Mouse (Mus musculus): ENCODE results near the gene Olfr551.

Olfr551 gene

GRCm38 (mm10) chr7:102591786-102592185 lies at the start of gene Olfr551:
Gene Olfr551, minus strand, starts transcription at chr7:102591886.
- POLR2A ChIA-PET = no interaction called here
- CTCF ChIA-PET = no interaction called here

DNA sequence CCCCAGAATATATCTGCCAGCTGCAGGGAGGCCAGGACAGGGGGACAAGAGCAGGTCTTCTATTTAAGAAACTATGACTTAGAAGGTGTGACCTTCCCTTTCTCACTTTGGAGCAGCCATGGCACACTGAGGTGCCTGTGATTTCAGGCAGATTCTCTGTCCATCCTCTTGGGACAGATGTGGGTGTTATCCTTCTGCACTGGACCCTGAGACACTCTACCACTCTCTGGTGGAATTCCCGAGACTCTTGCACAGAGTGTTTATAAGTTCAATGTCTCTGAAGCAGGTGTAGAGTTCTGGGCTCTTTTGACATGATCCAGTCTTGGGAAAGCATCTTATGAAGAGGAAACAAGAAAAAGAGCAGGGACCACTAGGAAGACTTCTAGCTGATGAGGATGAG lies 46.4 kb upstream of the Olfr551 start, which contains the start of gene Olfr554:
Gene Olfr554, plus strand, starts transcription at position 301 of the 400 bp plus-strand sequence.
- CTCF ChIA-PET = interaction anchor here in 1 of 4 experiments (1.2 kb wide), 1 partner anchor 124 kb away, joined by 3 read pairs; no protein-coding TSS in a partner anchor
- POLR2A ChIA-PET = no interaction called here

DNA sequence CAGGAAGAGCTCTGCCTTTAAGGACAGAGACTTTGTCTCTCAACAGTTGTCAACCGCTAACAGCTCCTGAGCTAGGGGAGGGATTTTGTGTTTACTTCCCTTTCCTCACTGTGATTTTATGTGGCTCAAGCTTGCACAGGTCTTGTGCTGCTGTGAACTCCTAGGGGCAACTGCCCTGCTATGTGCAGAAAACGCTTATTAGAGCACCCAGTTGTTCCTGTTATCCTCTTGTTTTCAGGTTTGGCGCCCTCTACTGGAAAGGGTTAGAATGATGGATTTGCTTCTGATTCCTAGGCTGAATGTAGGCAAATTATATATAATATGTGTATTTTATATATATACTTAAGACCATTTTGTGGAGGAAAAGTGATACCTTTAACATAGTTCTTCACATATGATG lies 45.0 kb upstream of the Olfr551 start:
- CTCF ChIA-PET = interaction anchor here in 2 of 4 experiments (1.0 to 1.4 kb wide), 3 partner anchors 29 to 123 kb away, joined by 3 to 5 read pairs (median 4); partner anchors contain the start of gene Olfr556 (in 1 of the 2)
- POLR2A ChIA-PET = no interaction called here

DNA sequence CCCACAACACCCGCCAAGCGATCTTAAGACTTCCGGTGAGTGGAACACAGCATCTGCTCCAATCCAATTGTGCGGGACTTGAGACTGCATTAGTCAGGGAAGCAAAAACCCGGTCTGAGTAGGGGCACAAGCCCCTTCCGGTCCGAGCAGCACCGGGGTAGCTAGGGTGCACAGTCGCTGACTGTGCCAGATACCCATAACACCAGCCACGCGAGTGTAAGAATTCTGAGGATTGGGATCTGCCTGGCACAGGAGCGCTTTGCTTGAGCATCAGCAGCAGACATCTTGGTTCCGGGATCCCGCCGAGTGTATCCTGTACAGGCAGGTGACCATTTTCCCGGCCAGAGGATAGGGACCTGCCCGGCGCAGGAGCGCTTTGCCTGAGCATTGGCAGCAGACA lies 28.7 kb upstream of the Olfr551 start:
- CTCF ChIA-PET = interaction anchor here in 1 of 4 experiments (1.4 kb wide), 1 partner anchor 107 kb away, joined by 4 read pairs; no protein-coding TSS in a partner anchor
- POLR2A ChIA-PET = interaction anchor here in 2 of 4 experiments (0.6 to 0.9 kb wide), 2 partner anchors 107 to 223 kb away, joined by 4 to 11 read pairs; no protein-coding TSS in a partner anchor

DNA sequence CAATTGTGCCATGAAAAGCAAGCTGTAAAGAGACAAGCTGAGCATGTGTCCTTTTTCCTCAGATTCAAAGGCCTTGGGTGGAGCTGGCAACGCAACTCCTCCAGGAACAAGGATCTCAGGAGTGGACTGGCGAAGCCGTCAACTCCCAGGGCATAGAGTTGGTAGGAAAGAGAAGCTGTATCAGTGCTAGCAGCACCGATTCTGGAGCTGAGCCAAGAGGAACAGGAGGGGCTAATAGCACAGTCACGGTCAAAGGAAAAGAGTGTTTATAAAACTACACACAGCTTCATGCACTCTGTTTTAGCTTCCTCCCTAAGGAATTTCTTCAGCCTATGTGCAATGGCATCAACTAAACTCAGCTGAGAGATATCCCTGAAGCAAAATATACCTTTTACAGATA lies 27.9 kb upstream of the Olfr551 start:
- CTCF ChIA-PET = interaction anchor here in 2 of 4 experiments (0.7 to 1.4 kb wide), 2 partner anchors 11 to 107 kb away, joined by 3 to 4 read pairs; no protein-coding TSS in a partner anchor
- POLR2A ChIA-PET = interaction anchor here in 1 of 4 experiments (0.9 kb wide), 1 partner anchor 107 kb away, joined by 4 read pairs; no protein-coding TSS in a partner anchor

DNA sequence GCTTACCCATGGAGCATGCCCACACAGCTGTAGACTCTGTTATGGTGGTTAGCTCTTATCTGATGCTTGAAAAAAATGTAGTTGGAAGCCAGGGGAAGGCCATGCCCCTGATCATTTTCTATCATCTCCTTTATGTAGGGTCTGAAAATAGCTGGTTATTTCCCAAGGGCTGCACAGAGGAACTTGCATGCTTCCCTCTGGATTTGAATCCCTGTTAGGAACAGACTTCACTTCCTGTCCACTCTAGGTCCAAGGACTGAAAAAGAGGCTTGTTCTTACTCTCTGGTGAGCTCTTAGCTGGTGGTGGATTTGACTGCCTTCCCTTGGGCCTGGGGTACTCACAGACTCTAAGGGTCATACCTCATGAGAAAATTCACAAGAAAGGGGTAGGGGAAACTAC lies 26.4 kb upstream of the Olfr551 start, which contains the start of gene Olfr553:
Gene Olfr553, minus strand, starts transcription at position 101 of the 400 bp plus-strand sequence.
- POLR2A ChIA-PET = no interaction called here
- CTCF ChIA-PET = no interaction called here

GRCm38 (mm10) chr7:102597378-102598031 lies 5.8 kb upstream of the Olfr551 start, which contains the start of gene Olfr552:
Gene Olfr552, plus strand, starts transcription at chr7:102597770.
- ChIA-PET POLR2A (no interaction called here), CTCF (no interaction called here)

GRCm38 (mm10) chr7:102575998-102576397 lies 15.7 kb downstream of the Olfr551 start:
- POLR2A ChIA-PET = interaction anchor here in 1 of 4 experiments (0.6 kb wide), 1 partner anchor 112 kb away, joined by 3 read pairs; no protein-coding TSS in a partner anchor
- CTCF ChIA-PET = no interaction called here

GRCm38 (mm10) chr7:102573174-102573830 lies 18.4 kb downstream of the Olfr551 start:
- ChIA-PET CTCF (interaction anchor here in 1 of 4 experiments (0.6 kb wide), 1 partner anchor 973 kb away, joined by 3 read pairs; no protein-coding TSS in a partner anchor), POLR2A (no interaction called here)

GRCm38 (mm10) chr7:102571142-102571541 lies 20.5 kb downstream of the Olfr551 start, which contains the start of gene Olfr550:
Gene Olfr550, plus strand, starts transcription at chr7:102571442.
- ChIA-PET CTCF (no interaction called here), POLR2A (no interaction called here)

- POLR2A ChIA-PET = no interaction called here
- CTCF ChIA-PET = interaction anchor here in 1 of 4 experiments (0.6 kb wide), 1 partner anchor 252 kb away, joined by 3 read pairs; no protein-coding TSS in a partner anchor
These were observed 25.5 kb downstream of the Olfr551 start for GRCm38 (mm10) chr7:102566219-102566618.

DNA sequence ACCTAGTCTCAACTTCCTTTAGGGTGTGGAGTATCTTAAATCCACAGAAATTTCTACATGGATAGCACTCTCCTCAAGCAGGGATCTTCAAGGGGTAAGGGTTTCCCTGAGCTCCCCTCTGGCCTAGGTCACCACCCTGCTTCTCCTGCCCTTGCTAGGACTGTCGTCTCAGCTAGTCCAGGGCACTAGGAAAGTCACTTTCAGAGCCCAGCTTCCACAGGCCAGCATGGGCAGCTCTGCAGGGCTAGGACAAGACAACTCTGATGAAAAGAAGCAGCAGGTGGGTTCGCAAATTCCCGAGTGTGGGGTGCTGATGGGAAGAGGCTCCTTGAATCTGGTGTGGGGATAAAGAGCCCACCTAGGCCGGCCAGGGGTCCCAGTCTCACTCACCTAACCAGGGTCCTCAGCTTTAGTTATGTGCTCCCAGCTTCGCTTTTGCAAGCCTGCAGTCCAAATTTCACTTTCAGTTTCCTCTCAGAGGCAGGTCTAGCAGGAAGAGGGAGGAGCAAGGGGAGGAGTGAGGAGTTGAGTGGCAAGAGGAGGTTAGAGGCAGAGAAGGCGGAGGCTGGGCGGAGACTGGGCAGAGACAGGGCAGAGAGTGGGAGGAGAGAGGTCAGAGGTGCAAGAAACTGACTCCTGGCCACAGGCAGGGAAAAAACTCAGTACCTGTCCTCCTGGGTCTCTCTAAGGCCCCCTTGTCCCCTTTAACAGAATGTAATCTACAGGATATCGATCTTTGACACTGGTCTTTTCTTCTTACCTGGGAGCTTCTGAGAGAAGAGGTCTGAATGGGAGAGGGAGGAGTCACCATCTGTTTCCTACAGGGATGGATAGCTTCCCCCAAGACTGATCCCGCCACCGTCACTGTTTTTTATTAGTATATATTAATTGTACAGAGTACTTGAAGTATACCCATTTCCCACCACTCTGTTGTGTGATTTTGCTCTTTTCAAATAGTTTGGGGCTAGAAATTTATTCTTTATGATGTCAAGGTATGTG lies 26.4 kb downstream of the Olfr551 start, which contains the start of gene Trim21:
Gene Trim21, minus strand, starts transcription at position 488 of the 999 bp plus-strand sequence.
- ChIA-PET POLR2A (interaction anchor here in 1 of 4 experiments (1.2 kb wide), 1 partner anchor 52 kb away, joined by 4 read pairs; no protein-coding TSS in a partner anchor), CTCF (interaction anchor here in 1 of 4 experiments (0.6 kb wide), 1 partner anchor 343 kb away, joined by 6 read pairs; no protein-coding TSS in a partner anchor)

- ChIA-PET POLR2A (no interaction called here), CTCF (no interaction called here)
These were observed 38.4 kb downstream of the Olfr551 start for GRCm38 (mm10) chr7:102553279-102553678.

DNA sequence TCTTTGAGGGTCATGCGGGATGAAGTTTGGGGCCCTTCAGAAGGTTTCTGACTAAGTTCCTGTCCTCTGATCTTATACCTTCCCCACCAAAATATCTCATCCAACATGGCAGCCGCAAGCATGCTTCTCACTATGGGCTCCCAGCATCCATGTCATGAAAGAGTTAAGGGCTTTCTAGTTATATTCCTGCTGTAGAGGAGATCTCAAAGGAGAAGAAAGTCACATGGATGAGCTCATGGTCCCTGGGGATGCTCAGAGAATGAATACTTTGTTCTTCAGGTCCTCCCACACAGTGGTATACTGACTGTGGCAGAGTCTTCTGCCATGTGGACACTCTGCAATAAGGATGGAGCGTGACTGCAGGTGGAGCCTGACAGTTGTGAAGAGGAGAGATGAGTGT lies 42.1 kb downstream of the Olfr551 start, which contains the start of gene Olfr549:
Gene Olfr549, plus strand, starts transcription at position 301 of the 400 bp plus-strand sequence.
- POLR2A ChIA-PET = interaction anchor here in 1 of 4 experiments (0.6 kb wide), 1 partner anchor 653 kb away, joined by 4 read pairs; no protein-coding TSS in a partner anchor
- CTCF ChIA-PET = no interaction called here

GRCm38 (mm10) chr7:102541251-102541650 lies 50.4 kb downstream of the Olfr551 start:
- CTCF ChIA-PET = interaction anchor here in 1 of 4 experiments (1.1 kb wide), 1 partner anchor 28 kb away, joined by 4 read pairs; no protein-coding TSS in a partner anchor
- POLR2A ChIA-PET = interaction anchor here in 1 of 4 experiments (0.7 kb wide), 1 partner anchor 20 kb away, joined by 4 read pairs; no protein-coding TSS in a partner anchor

GRCm38 (mm10) chr7:102540596-102540995 lies 51.1 kb downstream of the Olfr551 start, which contains the start of gene Olfr548-ps1:
Gene Olfr548-ps1, plus strand, starts transcription at chr7:102540896.
- ChIA-PET POLR2A (no interaction called here), CTCF (interaction anchor here in 1 of 4 experiments (1.1 kb wide), 1 partner anchor 28 kb away, joined by 4 read pairs; no protein-coding TSS in a partner anchor)

- POLR2A ChIA-PET = no interaction called here
These were observed 57.2 kb downstream of the Olfr551 start, which contains the start of gene Olfr547 for GRCm38 (mm10) chr7:102534449-102534848. Gene Olfr547, plus strand, starts transcription at chr7:102534749.

More at GRCm38 (mm10) chr7:102534449-102534848, 57.2 kb downstream of the Olfr551 start, which contains the start of gene Olfr547:
- CTCF ChIA-PET = no interaction called here

All from embryonic stem cell, embryonic (primary cell).